Mouse (Mus musculus) small intestine, adult 2 months (tissue): Measurements from ENCODE around the gene Pacsin1.

Source experiments
- CTCF ChIP-seq: fragments of 200-500 bp; IDR thresholded peaks from 2 replicates; pipeline ENCODE4 v1.5.1; 2012; ENCODE audit warnings: low read depth, mild to moderate bottlenecking, control low read depth, inconsistent platforms, low read length, moderate library complexity, mixed read lengths; ENCODE audit not compliant: insufficient replicate concordance, insufficient read length; ENCODE audit errors: extremely low read depth
- POLR2A ChIP-seq: fragments of 200-500 bp; IDR thresholded peaks from 2 replicates; pipeline ENCODE4 v1.6.1; 2012; ENCODE audit warnings: low read depth, mild to moderate bottlenecking, control low read depth, inconsistent platforms, low read length, moderate library complexity

DNA sequence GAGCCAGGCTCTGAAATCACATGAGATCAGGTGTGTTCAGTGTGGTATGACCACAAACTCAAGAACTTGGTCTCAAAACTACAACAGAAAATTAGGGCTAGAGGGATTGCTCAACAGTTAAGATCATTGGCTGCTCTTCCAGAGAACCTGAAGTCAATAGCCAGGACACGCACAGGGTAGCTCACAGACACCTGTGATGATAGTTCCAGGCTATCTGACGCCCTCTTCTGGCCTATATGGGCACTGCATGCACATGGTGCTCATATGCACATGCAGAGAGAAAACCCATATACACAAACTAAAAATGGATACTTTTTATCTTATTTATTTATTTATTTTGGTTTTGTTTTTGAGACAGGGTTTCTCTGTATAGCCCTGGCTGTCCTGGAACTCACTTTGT is 10.7 kb upstream of the Pacsin1 start:
- no peak for TF ChIP-seq CTCF
- TF ChIP-seq POLR2A: no peak
